Mouse (Mus musculus) v-Abl transformed pro-B cells (cell line): ENCODE data around the gene Zfp704.

Experiments
- in situ Hi-C, 2 experiments: fragments of 400-800 bp; cut with MboI; formaldehyde crosslinking; loops; one replicate each; pipeline ENCODE4 v1.15.1; 2025; ENCODE audit not compliant: unreplicated experiment in 2 of 2

The Zfp704 gene

GRCm38 (mm10) chr3:9434394-9435175 is 175.3 kb downstream of the Zfp704 start:
- in situ Hi-C loops: no loop called here

- in situ Hi-C loops: no loop called here
Measured at GRCm38 (mm10) chr3:9432796-9433526, 176.9 kb downstream of the Zfp704 start.

- in situ Hi-C loops: no loop called here
Measured at GRCm38 (mm10) chr3:9432226-9432625, 177.7 kb downstream of the Zfp704 start.

- in situ Hi-C loops: no loop called here
Measured at GRCm38 (mm10) chr3:9429946-9430345, 179.9 kb downstream of the Zfp704 start.

GRCm38 (mm10) chr3:9427826-9428225 is 182.1 kb downstream of the Zfp704 start:
- in situ Hi-C loops: no loop called here

GRCm38 (mm10) chr3:9425661-9426060 is 184.2 kb downstream of the Zfp704 start:
- in situ Hi-C loops: no loop called here

GRCm38 (mm10) chr3:9424637-9425036 is 185.2 kb downstream of the Zfp704 start:
- in situ Hi-C loops: loop anchor here in 1 of 2 experiments (25.0 kb wide), 1 partner anchor 487 kb away; no protein-coding TSS in a partner anchor

GRCm38 (mm10) chr3:9423669-9424068 is 186.2 kb downstream of the Zfp704 start:
- in situ Hi-C loops: loop anchor here in 1 of 2 experiments (25.0 kb wide), 1 partner anchor 486 kb away; no protein-coding TSS in a partner anchor

GRCm38 (mm10) chr3:9408896-9409295 is 201.0 kb downstream of the Zfp704 start:
- in situ Hi-C loops: loop anchor here (10.0 to 25.0 kb wide), 2 partner anchors 186 to 472 kb away; no protein-coding TSS in a partner anchor

GRCm38 (mm10) chr3:9407801-9408200 is 202.1 kb downstream of the Zfp704 start:
- in situ Hi-C loops: loop anchor here (10.0 to 25.0 kb wide), 2 partner anchors 187 to 470 kb away; no protein-coding TSS in a partner anchor

GRCm38 (mm10) chr3:9407119-9407546 is 202.8 kb downstream of the Zfp704 start:
- in situ Hi-C loops: loop anchor here (10.0 to 25.0 kb wide), 2 partner anchors 188 to 470 kb away; no protein-coding TSS in a partner anchor

GRCm38 (mm10) chr3:9405341-9405740 is 204.5 kb downstream of the Zfp704 start:
- in situ Hi-C loops: loop anchor here (10.0 to 25.0 kb wide), 2 partner anchors 189 to 468 kb away; no protein-coding TSS in a partner anchor

GRCm38 (mm10) chr3:9403255-9404050 is 206.4 kb downstream of the Zfp704 start:
- in situ Hi-C loops: loop anchor here (5.0 to 25.0 kb wide), 6 partner anchors 64 to 904 kb away; no protein-coding TSS in a partner anchor

GRCm38 (mm10) chr3:9402836-9403235 is 207.0 kb downstream of the Zfp704 start:
- in situ Hi-C loops: loop anchor here (5.0 to 25.0 kb wide), 6 partner anchors 64 to 904 kb away; no protein-coding TSS in a partner anchor

GRCm38 (mm10) chr3:9402345-9402744 is 207.5 kb downstream of the Zfp704 start:
- in situ Hi-C loops: loop anchor here (5.0 to 25.0 kb wide), 6 partner anchors 65 to 905 kb away; no protein-coding TSS in a partner anchor

- in situ Hi-C loops: loop anchor here (5.0 to 25.0 kb wide), 6 partner anchors 66 to 906 kb away; no protein-coding TSS in a partner anchor
Measured at GRCm38 (mm10) chr3:9401685-9402084, 208.2 kb downstream of the Zfp704 start.

GRCm38 (mm10) chr3:9400886-9401221 is 209.0 kb downstream of the Zfp704 start:
- in situ Hi-C loops: loop anchor here (5.0 to 25.0 kb wide), 6 partner anchors 66 to 906 kb away; no protein-coding TSS in a partner anchor

- in situ Hi-C loops: loop anchor here (5.0 to 25.0 kb wide), 6 partner anchors 67 to 907 kb away; no protein-coding TSS in a partner anchor
Measured at GRCm38 (mm10) chr3:9400201-9400885, 209.5 kb downstream of the Zfp704 start.

- in situ Hi-C loops: loop anchor here (5.0 to 25.0 kb wide), 5 partner anchors 69 to 909 kb away; no protein-coding TSS in a partner anchor
Measured at GRCm38 (mm10) chr3:9398271-9398670, 211.6 kb downstream of the Zfp704 start.
